Mouse (Mus musculus) bone marrow, adult 2 months (tissue): ENCODE data around the gene Echdc3. TPM values are rescaled to one million over a fixed set of nuclear protein-coding genes. Genes with fewer than 3 reads are reported as not detected.

Experiments
- H3K27ac ChIP-seq: fragments of 200-500 bp; 2 replicates; pipeline ENCODE4 v1.5.1; 2012; ENCODE audit warnings: low read depth, mild to moderate bottlenecking, control low read depth, inconsistent platforms, low read length; ENCODE audit not compliant: control insufficient read depth, poor library complexity, insufficient read depth
- H3K4me1 ChIP-seq: fragments of 200-500 bp; 2 replicates; pipeline ENCODE4 v1.6.1; 2011; ENCODE audit warnings: low read length; ENCODE audit not compliant: control insufficient read depth, insufficient read depth
- H3K4me3 ChIP-seq: fragments of 200-500 bp; replicated peaks from 2 replicates; pipeline ENCODE3; 2011; ENCODE audit warnings: mild to moderate bottlenecking, low read depth, low read length, control low read depth; ENCODE audit not compliant: control insufficient read depth
- CTCF ChIP-seq: fragments of 200-500 bp; IDR thresholded peaks from 2 replicates; pipeline ENCODE4 v1.5.1; 2011; ENCODE audit warnings: low read length, control low read depth; ENCODE audit not compliant: control insufficient read depth, insufficient read depth
- POLR2A ChIP-seq: fragments of 200-500 bp; IDR thresholded peaks from 2 replicates; pipeline ENCODE4 v1.6.1; 2011; ENCODE audit warnings: low read depth, mild to moderate bottlenecking, control low read depth, low read length, borderline replicate concordance; ENCODE audit not compliant: control insufficient read depth
- WGBS: fragments of 180-500 bp; shearing (Covaris S2); methylation state at CpG from one replicate; pipeline ENCODE4 v1.1.7; 2018; 5-methylcytosine and 5-hydroxymethylcytosine counted together
- polyA plus RNA-seq: library from polyadenylated mRNA; stranded (reverse); fragments of >200 nt; gene quantifications from 2 replicates; pipeline ENCODE4 v1.2.4, GENCODE M21; 2011; ENCODE audit warnings: low replicate concordance; ENCODE audit not compliant: missing spikeins, insufficient read depth, insufficient read length

Echdc3 gene
- polyA plus RNA-seq, 1 experiment: not detected

DNA sequence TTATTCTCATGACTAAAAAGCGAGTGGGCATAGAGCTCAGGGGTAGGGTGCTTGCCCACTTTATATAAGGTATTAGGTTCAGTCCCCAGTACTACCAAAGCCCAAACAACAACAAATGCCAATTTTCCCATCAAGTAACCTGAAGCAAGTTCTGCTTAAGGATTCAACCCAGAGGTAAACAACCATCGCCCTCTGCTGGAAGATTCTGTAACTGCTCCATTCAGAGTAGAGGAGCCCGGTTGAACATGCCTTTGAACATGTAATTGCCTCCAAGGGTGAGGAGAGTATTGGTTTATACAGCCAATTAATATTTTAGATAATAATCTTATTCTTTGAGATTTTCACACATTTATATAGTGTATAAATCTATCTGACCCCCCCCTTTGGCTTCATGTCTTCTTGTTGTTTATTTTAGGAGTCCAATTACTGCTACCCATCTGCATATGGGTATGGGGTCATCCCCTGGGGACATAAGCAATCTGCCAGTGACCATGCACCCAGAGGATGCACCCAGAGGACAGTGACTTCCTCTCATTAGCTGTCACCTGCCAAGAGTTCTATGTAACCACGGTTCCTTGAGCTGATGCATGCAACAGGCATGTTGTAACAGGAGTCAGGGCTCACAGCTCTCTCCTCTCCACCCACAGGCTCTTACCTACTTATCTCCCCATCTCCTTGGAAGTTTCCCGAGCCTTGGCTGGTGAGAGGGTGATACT lies 44.8 kb downstream of the Echdc3 start:
- TF ChIP-seq CTCF (no peak), POLR2A (no peak)
- H3K4me1 ChIP-seq: peaks cover under 1% of the 10 kb centered on the region; the same call in 1 of the 2 replicates
- H3K27ac ChIP-seq: no peak overlapping the region
- no peak overlapping the region for H3K4me3 ChIP-seq
- WGBS: 19% methylated on average over 5 of the region's 5 CpGs

DNA sequence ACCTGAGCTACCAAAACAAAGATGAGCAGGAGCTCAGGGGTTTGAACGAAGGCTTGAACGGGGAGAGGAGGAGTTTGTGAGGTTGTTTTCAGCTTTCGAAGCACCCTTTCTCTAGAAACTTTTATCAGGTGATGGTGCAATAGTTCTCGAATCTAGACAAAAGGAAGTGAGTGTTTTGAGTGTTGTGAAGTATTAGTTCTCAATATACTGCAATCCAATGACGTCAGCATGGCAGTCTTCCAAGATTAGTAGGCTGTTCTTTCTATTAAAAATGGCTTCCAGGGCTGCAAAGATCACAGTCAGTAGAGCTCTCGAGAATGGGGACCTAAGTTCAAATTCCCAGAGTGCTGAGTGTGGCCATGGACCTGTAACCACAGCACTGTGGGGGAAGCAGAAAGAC lies 47.1 kb downstream of the Echdc3 start:
- no peak overlapping the region for H3K27ac ChIP-seq
- H3K4me1 ChIP-seq: peaks cover 2% of the 10 kb centered on the region; the same call in 1 of the 2 replicates
- TF ChIP-seq POLR2A (no peak), CTCF (no peak)
- no peak overlapping the region for H3K4me3 ChIP-seq
- 29% methylated on average over 6 of the region's 6 CpGs for WGBS

DNA sequence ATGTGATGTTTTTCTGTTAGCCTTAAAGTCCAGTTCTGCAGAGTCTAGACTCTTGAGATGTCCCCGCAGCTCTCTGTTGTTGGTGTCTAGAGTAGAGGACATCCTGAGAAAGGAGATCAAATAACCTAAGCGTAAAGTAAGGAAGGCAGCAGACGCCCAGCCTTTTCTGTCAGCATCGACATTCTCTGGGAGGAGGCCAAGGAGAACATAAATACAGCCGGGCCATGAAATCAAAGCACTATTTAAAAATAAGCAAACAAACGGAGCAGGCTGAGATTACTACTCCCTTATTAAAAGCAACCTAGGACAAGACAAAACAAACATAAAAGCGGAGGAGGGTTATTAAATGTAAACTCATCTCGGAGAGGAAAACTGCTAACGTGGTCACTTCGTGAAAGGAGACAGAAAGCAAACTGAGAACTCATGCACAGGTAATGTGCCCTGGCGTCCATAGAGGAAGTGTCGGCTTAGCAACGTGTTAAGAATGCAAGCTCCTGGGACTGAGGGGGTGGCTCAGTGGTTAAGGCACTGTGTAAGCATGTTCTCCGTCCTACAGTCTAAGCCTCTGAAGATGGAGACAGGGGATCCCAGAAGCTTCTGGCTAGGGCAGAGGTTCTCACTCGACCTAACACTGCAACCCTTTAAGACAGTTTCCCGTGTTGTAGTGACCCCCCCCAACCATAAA lies 48.1 kb downstream of the Echdc3 start:
- 73% methylated on average over 16 of the region's 16 CpGs for WGBS
- peaks cover 2% of the 10 kb centered on the region; the same call in 1 of the 2 replicates for H3K4me1 ChIP-seq
- H3K4me3 ChIP-seq: no peak overlapping the region
- TF ChIP-seq POLR2A (no peak), CTCF (no peak)
- H3K27ac ChIP-seq: no peak overlapping the region

DNA sequence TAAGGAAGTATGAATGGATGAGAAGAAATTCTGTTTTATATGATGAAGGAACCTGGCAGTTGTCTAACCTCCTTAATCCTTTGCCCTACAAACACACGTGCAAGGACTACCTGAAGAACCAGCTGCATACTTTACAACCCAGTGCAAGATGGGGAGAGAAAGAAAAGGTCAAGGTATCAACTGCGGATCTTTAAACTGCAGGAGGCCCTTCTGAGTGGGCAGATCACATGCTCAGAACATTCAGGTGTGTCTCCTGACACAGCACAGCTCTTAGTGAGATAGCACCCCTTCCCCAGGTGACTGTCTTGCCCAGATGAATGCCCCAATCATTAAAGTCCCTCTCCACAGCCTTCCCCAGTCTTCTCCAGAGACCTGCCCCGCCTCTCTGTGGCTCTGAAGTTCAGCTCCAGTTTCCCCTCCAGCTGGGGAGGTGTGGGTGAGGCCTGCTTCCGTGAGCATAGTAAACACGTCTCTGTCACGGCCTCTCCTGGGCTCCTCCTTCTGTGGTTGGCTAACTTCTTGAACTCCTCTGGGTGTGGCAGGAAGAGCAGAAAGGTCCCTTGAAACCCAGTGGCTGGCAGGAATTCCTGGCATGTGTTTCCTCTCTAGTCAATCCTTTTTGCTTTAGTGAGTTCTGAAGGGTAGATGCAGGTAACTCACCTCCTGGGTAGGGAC lies 50.3 kb downstream of the Echdc3 start:
- H3K4me3 ChIP-seq: no peak overlapping the region
- no peak for TF ChIP-seq CTCF
- no peak for TF ChIP-seq POLR2A
- H3K27ac ChIP-seq: no peak overlapping the region
- H3K4me1 ChIP-seq: peaks cover 4% of the 10 kb centered on the region; the same call in 1 of the 2 replicates
- WGBS: 23% methylated on average over 6 of the region's 6 CpGs

DNA sequence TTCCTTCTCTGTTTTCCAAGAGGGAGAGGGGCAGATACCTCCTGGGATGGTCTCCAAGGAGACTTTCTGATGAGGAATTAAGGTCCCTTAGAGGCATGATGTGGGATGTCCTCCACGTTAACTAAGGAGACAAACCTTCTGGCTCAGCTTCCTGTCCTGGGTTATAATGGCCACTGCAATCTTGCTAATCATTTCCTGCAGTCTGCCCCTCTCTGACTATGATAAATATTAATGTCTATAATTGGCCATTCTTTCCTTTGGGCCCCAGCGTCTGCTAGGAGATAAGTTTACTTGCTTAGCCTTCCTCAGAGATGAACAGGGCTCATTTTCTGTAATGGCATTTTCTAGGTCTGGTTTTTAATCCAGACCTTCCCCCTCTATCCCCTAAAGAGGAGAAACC lies 53.1 kb downstream of the Echdc3 start:
- TF ChIP-seq CTCF: no peak
- no peak for TF ChIP-seq POLR2A
- no peak overlapping the region for H3K27ac ChIP-seq
- peaks cover 4% of the 10 kb centered on the region; the same call in 1 of the 2 replicates for H3K4me1 ChIP-seq
- 15% methylated on average over 2 of the region's 2 CpGs for WGBS
- H3K4me3 ChIP-seq: no peak overlapping the region

DNA sequence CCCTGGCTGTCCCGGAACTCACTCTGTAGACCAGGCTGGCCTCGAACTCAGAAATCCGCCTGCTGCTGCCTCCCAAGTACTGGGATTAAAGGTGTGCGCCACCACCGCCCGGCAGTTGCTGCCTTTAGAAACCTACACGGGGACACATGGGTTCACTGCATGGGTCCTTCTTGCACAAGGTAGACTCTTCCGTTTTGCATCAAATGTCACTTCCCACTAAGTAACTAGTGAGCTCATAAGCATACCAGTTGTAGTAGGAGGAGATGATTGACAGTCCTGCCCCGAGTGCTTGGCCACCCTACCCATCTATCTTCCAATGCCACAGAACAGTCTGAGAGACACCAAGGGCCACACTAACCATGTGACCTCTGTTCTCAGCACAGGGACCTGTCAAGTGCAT lies 53.6 kb downstream of the Echdc3 start:
- Histone ChIP-seq H3K4me3 (no peak overlapping the region), H3K27ac (no peak overlapping the region), H3K4me1 (peaks cover 4% of the 10 kb centered on the region; the same call in 1 of the 2 replicates)
- TF ChIP-seq POLR2A (no peak), CTCF (no peak)
- 59% methylated on average over 9 of the region's 9 CpGs for whole genome bisulfite sequencing

DNA sequence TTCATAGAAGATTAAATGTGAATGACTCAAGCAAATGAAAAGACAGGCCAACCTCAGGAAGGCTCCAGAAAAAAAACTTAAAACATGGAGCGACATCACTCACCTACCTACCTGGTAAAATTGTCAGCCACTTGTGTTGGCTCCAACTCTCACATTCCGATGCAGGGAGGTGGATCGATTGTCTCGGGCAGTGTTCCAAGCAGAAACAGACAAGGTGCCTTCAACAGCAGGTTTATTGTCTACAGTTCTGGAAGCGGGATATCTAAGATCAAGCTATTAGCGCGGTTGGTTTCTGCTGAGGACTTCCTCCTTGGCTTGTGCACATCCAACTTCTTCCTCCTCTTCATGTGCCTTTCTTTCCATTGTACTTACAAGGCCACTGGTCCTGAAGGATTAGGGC lies 55.2 kb downstream of the Echdc3 start:
- WGBS: 90% methylated on average over 7 of the region's 7 CpGs
- Histone ChIP-seq H3K27ac (no peak overlapping the region), H3K4me3 (no peak overlapping the region), H3K4me1 (peaks cover 2% of the 10 kb centered on the region; the same call in 1 of the 2 replicates)
- no peak for TF ChIP-seq POLR2A
- TF ChIP-seq CTCF: no peak

DNA sequence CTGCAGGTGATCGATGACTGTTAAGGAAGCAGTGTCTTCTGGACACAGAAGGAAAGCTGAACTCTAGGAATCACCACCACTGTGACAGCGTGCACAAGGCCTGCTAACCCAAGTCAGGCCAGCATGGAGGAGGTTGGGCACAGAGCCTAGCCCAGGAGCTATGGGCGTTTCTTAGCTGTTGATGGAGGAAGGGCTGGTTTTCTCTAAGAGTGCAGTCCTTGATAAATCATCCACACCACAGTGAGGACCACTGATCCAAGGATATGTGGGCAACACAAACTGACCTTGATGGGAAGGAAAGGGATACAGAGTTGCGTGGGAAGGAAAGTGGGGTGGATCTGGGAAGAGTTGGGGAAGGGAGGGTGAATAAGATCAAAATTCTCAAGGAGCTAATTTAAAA lies 55.6 kb downstream of the Echdc3 start:
- no peak overlapping the region for H3K27ac ChIP-seq
- no peak overlapping the region for H3K4me3 ChIP-seq
- WGBS: 78% methylated on average over 4 of the region's 4 CpGs
- peaks cover 2% of the 10 kb centered on the region; the same call in 1 of the 2 replicates for H3K4me1 ChIP-seq
- TF ChIP-seq POLR2A (no peak), CTCF (no peak)
